Mouse (Mus musculus): ENCODE data around the gene Pik3cg.
"Not testable (repeated sequence)": the region's sequence is repeated elsewhere in the genome, so short reads cannot be mapped to it uniquely, and the experiment has no call there.

Gene Pik3cg

DNA sequence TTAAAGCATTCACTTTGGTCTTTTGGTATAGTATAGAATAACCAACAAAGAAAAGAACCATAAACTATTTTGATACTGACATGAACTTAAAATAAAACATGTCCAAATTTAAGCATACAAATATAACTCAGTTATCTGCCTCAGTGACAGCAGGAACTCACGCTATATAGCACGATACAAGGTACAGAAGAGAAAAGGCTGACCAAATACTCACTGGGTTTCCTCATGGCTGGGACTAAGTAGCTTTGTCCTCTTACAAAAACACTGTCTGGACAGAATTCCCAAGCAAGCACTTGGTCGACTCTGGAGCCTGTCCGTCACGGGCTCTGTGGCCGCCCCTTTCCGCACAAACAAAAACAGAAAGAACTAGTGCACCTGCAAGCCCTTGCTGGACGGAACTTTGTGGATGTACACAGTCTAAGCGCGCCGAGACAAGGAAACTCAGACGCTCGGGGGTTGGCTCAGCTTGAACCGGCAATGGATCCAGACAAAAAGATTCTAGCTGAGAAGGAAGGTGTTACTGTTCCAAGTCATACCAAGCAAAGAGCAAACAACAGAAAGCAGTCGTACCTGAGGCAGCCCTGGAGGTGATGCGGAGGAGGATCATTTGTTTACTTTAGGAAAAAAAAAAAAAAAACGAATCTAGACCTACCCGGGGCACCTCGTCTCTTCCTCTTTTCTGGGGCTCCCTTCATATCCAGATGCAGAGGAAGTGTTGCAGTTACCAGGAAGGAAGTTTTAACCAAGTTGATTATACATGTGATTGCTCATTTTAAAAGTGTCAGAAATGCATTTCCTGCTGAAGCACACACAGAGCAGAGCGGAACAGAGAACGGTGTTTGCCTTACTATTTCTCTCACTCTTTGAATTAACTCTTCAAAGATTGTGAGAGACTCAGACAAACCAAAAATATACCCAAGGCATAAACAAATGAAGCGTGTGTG lies at the start of gene Pik3cg:
Pik3cg (minus strand) TSS at position 712 of the 944 bp plus-strand sequence.
- peak; percentile 61 to 66 for DNase-seq

DNA sequence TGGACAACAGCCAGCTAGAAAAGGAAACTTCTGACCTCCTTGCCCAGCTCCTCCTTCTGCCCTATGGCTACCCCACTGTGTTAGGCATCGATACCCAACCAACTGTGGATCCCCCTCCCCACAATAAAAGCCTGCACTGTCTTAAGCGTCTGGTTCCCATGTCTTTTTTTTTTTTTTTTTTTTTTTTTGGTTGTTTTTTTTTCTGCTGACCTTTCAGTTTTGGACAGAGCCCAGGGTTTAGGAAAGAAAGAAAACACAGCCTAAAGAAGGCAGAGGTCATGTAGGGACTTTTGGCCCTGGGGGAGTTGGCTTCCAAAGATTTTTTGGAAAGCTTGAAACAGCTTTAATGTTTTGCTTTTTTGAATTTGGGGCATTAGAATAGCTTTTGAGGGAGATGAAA lies 40.0 kb upstream of the Pik3cg start:
- DNase-seq, result no peak

DNA sequence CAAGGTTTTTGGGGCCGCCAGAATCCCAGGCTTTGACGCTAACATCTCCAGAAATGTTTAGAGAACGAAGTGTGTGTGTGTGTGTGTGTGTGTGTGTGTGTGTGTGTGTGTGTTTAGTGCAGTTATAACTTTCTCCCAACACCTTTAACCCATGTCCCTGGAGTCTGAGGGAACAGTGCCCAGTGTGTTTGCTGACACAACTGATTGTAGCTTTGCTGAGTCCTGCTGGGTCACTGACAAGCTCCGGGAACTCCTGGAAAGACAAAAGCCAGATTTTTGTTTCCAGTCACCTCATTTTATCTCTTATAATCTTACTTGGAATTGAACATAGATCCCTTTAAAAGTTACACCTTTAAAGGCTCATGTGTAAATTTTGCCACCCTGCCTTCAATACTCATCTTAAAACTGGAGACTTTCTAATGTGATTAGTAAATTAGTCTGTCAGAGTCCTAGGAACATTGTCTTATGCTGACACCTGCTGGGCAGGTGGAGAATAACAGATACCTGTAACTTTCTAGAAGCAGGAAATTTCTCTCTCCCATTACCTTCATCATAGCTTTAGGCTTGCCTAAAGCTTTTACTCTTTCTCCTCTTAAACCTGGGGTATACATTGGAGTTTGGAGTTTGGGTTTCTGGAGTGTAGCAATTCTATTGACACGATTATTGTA lies 37.2 kb upstream of the Pik3cg start:
- DNase-seq, result peak; percentile 77 to 78

DNA sequence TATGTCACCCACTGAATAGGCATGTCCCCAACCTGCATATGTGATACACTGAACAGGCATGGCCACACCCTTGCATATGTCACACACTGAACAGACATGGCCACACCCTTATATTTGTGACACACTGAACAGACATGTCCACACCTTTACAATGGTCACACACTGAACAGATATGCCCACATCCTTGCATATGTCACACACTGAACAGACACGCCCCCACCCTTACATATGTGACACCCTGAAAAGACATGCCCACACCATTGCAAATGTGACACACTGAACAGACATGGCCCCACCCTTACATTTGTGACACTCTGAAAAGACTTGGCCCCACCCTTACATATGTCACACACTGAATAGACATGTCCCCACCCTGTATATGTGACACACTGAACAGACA lies 35.1 kb upstream of the Pik3cg start:
- DNase-seq, result no peak

DNA sequence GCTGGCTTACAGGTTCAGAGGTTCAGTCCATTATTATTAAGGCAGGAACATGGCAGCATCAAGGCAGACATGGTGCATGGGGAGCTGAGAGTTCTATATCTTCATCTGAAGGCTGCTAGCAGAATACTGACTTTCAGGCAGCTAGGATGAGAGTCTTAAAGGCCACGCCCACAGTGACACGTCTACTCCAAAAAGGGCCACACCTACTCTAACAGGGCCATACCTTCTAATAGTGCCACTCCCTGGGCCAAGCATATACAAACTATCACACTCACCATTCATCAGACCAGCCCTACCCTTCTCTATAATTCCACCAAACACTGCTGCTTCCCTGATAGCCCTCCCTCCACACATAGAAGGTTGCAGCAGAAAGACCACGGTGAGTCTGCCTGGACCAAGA lies 30.7 kb upstream of the Pik3cg start:
- DNase-seq, result not testable (repeated sequence)

DNA sequence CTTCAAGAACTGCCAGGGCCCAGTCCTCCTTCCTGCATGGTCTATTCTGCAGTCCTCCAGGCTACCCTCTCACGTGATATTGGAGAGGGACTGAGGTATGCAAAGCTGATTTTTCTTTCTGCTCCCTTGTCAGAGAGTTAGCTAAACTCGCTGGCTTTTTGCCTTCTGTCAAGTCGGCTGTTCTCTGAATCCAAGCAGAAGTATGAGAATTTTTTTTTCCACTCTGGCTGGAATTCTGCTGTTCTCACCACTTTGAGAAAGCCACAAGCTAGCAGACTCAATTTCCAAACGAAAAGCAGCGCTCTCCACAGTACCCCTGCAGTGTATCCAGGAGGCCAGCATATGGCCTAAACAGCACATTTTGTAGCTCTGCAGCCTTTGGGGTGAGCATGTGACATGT lies 30.0 kb upstream of the Pik3cg start:
- DNase-seq, result no peak

DNA sequence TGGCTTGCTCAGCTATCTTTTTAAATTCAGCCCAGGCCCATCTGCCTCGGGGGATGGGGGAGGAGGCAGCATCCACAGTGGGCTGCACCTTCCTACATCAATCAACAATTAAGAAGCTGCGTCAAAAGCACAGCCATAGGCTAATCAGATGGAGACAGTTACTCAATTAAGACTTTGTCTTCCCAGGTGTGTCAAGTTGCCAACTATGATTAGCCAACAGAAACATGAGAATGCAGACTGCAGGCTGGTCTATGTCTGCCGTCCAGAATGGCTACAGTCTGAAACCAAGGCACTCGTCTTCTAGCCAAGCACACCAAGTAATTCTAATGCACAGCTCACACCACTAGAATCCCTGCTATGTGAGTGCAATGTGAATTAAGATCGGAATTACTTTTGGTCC lies 29.4 kb upstream of the Pik3cg start:
- no peak for DNase-seq

DNA sequence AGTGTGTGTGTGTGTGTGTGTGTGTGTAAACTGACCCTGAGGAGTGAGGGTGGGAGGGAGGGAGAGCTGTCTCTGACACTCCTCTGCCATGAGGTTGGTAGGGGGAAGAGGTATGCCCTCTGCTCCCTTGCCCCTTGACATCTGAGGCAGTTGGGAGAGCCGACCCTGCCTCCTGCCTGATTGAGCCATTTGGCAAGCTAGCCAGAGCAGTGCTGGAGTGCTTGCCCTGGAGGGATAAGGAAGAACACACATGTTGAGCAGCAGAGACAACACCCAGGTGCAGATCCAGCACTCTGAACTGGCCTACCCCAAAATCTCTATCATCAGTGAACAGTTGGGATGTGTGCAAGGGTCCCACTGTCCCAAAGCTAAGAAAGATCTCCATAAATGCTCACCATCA lies 28.7 kb upstream of the Pik3cg start:
- no peak for DNase-seq

DNA sequence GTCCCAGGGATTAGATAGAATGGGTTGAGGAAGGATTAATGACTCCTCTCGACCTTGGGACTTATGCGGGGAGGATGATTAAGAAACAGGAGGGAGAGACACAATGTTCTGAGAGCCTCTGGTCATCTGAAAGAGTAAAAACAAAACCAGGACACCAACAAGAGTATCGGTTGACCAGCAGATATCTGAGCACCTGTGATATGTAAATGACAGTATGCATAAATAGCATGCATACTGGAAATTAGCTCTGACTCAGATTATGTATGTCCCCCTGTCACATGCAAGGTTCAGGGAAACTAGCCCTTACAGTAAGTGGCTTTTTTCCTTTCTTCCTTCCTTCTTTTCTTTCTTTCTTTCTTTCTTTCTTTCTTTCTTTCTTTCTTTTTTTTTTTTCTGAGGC lies 28.0 kb upstream of the Pik3cg start:
- DNase-seq, result no peak

DNA sequence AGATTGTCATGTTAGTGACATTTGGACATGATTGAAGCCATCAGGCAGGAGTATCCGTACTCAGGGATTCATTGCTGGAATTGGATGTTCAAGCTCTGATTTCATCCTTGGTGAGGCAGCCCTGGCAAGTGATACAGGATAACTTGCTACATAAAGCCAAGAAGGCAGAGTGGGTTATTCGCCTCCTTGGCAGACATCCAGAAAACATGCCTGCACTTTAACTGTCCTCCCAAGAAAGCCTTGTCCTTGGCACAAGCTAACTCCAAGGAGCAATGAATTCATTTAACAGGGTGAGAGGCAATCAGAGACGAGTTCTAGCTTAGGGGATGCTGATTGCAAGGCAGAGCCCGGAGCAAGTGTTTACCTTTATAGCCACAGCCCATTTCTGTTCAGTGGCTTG lies 25.4 kb upstream of the Pik3cg start:
- DNase-seq, result no peak

DNA sequence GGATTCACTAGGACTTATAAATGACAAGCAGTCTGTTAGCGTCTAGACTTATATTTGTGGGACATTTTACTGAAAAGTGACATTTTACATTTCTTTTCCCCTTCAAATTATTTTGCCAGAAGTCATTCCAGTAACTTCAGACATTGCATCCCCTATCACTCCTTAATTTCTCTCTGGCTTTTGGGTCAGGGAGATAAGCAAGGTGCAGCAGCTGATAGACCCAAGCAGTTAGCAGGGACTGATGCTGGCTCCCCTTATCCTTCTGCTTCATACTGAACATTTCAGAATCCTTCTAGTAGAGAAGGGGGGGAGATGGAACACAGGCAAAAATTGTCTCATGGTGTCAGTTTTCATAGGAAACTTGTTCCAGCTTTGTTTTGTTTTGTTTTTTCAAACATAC lies 22.9 kb upstream of the Pik3cg start:
- no peak for DNase-seq

DNA sequence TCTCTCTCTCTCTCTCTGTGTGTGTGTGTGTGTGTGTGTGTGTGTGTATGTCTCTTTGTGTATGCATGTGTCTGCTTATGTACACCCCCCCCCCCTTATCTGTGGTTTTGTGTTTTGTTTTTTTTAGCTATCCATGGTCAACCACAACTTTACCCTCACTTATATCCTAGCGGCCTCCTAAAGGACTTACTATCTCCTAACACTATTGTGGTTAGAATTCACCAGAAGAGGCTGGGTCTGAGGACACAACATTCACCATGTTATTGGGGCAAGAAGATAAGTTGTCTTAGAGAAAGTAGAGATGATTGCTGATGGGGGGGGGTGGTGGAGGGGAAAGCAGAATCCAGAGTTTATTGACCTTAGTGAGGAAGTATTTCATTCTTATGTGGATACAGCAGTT lies 15.2 kb upstream of the Pik3cg start:
- DNase-seq, result no peak

DNA sequence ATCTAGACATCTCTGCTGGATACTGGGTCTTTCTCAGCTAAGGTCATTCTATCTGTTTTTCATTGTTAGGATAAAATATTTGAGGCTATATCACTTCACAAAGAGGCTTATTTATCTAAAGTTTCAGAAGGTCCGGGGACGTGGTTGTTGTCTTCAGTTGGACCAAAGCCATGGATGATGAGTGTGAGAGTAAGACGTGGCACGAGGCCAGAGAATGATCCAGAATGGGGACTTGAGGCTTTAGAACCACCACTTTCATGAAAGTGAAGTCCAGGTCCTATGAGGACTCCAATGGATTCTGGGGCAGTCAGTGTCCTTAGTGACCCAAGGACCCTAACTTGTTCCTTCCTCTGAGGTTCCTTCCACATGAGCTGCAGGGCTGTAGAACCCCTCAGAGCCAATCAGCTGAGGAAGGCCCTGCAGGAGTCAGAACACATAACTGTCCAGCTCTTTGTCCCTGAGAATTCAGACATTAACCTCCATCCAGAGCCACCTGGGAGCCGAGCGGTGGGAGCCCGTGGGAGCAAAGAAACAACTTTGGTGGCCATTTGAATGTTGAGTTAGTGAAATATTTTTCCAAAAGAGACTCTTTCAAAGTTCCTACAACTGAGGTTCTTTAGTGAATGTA lies 14.4 kb upstream of the Pik3cg start:
- DNase-seq, result no peak

DNA sequence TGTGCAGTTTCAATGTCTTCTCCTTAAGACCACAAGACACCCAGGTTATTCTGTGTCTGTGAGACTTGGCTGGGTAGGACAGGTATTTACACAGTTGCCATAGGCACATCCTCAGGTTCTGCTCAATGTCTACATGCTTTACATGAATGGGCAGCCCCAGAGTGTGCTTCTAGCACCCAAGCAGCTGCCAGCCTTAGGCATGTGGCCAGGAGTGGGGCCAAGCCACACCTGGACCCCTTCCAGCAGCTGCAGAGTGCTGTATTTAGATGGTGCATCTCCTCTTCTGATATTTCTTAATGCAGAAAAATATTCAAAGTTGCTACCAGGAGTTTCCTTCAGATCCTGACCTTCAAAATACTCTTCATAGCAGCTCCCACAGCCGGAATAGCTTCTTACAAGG lies 11.9 kb upstream of the Pik3cg start:
- no peak for DNase-seq

DNA sequence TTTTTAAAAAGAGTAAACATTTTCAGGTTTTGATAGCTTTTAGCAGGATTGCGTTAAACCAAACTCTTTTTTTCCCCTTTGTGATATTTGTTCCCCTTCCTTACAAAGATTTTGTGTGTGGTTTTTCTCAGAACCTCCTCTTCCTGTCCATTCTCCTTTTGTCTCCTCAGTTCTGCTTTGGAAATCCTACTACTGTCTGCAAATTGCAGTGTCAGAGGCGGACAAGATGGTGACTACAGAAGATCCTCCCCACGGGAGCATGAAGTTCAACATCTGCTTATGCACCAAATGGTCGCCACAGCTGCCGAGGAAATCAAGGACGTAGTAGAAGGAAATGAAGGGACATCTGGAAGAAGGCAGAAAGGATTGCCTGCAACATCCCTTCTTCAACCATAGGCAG lies 6.7 kb upstream of the Pik3cg start:
- no peak for DNase-seq

DNA sequence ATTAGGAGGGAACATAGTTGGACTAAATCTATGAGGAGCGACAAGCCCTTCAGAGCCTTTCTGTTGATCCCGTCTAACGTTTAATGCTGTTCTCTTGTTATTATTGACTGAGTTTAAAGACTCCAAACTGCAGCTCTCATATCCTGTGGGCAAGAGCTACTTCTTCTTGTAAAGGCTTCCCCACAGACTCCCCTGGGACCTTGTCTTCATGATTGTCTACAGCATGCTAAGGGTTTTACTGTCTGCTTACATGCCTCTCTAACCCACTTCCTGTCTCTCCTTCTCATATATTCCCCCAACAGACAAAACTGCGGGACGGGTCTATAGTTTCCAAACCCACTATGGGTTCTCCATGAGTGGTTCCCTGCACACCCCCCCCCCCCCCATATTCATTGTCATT lies 4.2 kb upstream of the Pik3cg start:
- DNase-seq, result peak; percentile 82 to 90

DNA sequence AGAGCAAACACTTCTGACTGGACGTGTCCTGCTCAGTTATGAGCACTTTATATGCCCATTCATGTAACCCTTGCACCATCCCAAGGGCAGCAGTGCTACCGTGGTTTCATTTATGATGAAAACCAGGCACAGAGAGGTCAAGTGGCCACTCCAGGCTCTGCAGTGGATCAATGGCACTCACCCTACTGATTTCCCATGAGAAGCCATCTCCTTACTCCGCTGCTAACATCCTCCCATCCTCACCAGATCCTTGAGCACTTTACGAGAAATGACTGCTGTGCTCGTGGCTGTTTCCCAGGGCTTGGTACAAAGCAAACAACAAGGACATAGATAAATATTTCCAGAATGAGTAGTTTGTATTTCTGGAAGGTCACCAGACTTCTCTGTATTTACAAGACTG lies 3.7 kb upstream of the Pik3cg start:
- DNase-seq, result no peak

DNA sequence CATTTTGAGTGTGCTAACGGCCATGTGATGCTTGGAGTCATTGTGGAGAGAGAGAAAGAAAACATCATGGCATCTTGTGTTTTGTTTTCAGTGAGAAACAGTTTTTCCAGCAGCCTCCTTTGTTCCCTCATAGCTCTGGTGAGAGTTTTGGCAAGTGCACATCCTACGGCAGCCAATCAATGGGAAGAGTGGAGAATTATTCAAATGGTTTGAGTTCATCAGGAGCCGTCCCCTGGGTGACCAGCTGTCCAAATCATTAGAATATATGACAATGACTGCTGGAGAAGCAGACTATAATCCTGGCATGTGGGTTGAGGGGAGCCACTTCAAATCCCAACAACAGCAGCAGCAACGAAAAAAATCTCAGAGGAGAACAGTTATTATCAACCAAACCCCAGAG lies 2.8 kb upstream of the Pik3cg start:
- DNase-seq, result no peak

DNA sequence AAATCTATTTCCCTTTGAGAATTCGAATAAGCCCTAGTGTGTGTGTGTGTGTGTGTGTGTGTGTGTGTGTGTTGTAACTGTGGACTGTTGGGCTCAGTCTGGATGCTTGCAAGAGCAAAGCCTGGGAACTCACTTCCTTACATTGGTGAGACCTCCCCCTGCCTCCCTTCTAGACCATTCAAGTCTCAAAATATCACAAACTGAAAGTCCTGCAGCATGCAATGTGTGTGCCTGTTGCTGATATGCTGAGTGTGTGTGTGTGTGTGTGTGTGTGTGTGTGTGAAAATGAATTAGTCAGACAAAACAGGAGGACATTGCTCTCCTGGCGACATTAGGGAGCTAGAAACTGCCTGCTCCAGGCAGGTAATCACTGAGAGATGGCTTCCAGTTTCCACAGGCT lies 492 bp upstream of the Pik3cg start:
- DNase-seq, result peak; percentile 36 to 37

DNA sequence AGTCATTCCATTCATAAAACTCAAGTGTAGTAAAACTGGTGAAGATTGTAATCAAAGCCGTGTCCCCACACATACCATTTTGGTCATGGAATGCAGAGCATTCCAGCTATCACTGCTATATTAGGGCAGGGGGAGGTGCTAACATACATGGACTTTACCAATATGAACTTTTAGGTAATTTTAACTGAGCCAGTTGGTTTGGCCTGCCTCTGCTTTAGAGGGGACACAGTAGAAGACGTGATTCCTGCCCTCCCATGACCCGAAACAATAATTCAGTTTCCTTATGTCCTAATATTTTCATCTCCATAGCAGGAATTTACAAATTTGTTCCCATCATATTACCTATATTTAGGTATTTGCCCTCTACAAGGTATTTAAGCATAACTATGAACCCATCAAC lies 1.3 kb downstream of the Pik3cg start:
- DNase-seq, result peak in 1 of 2 experiments; percentile 20

DNA sequence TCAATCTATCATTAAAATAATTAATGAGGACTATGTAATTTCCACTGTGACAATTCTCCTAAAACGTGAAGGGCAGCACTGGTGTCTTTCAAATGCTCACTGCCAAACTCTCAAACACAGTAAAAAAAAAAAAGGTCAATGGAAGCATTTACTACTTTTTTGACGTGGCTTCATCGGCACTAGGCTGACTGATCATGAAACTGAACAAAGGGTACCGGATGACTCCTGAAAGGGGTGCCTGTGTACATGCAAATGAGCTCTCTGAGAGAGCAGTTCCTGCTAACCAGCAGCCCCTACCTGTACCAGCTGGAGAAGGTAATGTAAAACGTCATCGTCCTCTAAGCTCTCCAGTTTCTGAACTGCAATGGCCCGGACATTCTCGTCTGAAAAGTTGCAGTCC lies 4.8 kb downstream of the Pik3cg start:
- peak; percentile 32 to 48 for DNase-seq

DNA sequence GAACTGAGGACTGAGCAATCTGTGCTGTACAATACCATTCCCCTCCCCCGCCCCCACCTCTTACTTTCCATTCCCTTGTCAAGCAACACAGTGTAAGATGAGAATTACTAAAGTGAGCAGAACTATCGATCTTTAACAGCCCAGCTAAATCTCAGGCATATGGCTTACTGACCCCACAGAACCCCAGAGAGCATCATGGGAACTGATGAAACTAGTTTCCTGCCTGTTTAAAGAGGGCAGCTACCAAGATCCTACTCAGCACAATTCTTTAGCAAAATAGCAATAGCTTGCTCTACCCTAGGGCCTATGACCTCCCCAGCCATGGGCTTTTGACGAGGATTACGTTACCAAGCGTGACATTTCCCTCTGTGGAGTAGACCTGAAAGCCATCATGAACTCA lies 5.9 kb downstream of the Pik3cg start:
- DNase-seq, result no peak

DNA sequence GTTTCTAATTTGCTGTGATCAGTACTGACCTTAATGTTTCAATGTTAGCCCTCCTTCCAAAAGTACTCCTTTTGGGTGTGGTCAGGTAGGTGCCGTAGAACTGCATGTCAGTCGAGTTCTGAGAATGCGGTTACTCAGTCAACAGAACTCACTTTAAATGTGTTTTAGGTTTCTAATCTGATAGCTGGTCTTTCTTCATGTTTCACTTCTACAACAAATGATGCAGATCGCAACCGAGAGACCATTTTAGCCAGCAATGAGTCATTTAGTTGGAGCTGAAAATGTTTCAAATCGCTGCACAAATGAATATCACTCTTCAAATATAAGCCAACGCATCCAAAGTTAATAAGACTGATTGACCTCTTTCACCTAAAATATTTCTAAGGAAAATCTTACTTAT lies 6.5 kb downstream of the Pik3cg start:
- DNase-seq, result no peak

DNA sequence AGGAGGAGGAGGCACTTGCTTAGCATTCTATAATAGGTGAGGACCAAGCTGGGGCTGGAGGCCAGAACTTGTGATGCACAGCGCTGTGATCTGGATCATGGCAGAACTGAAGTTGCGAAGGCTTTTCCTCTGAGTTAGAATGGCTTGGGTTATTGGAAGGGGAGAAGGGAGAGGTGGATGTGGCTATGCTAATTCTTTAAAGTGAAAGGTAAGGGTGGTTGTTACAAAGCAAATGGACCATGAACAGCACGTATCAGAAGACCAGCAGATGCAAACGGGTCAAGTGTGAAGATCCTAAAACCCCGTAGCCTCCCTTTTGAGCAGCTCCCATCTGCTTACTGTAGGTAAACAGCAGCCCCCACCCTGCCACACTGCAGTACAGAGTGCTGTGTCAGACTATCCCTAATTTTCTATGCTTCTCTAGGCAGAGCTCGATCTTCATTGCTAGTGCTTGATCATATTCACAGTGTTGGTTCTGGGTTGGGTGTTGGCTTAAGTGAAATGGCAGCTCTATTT lies 7.3 kb downstream of the Pik3cg start:
- peak in 1 of 2 experiments; percentile 47 for DNase-seq
